Mouse (Mus musculus): Measurements from ENCODE around the gene Pim1.

- TF ChIP-seq CTCF (IDR thresholded peaks at IDR 0.05; ENCODE audit: low read depth, low read length), result no peak
- TF ChIP-seq POLR2A (IDR thresholded peaks at IDR 0.05; ENCODE audit: borderline replicate concordance, low read depth, low read length), result no peak
Observed at GRCm38 (mm10) chr17:29480256-29480655, 10.3 kb upstream of the Pim1 start.

All from bone marrow macrophage, adult 2 months (primary cell).